Comparison of ENCODE assay signal across 15 mouse cellular contexts in the genomic region with DNA sequence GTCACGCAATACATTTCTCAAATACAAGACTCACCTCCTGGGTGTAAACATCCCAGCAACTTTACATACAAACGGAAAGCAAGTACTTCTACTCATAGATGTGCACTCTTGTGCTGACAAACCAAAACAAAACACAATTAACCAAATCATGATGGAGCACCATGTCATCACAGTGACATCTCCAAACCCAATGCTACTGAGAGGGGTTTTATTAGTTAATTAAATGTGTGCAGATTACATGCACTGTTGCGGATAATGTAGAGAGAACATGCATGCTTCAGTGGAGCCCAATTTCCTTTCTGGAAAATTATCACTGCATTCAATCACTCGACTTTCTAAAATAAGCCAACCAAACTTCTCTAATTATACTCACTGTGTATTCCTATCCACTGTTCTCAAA.
"Had no signal": no experiment of that assay in that cellular context is flagged by ENCODE, and none has a peak within 500 bp of the region (broad histone marks: within the 10 kb centered on the region; RNA-seq: fewer than 3 reads in every experiment).

No protein-coding gene starts in this region.

- H3K4me1 ChIP-seq: limb, embryonic 12.5 days; midbrain, embryonic 10.5 days had no signal

- H3K27ac ChIP-seq: kidney, postnatal 0 days; layer of hippocampus, adult 2 months; limb, embryonic 12.5 days; liver, embryonic 14.5 days; midbrain, embryonic 10.5 days had no signal

- H3K27me3 ChIP-seq: limb, embryonic 12.5 days had no signal

- DNase-seq: kidney, adult 8-10 months; kidney, postnatal 36 days; liver; lung, adult 2 months; lung, postnatal 36 days; right cerebral cortex, postnatal 14 days; thymus, postnatal 36 days had no signal

- ATAC-seq: intestine, postnatal 0 days; lung, postnatal 0 days; midbrain, embryonic 16.5 days had no signal

- H3K9ac ChIP-seq: limb, embryonic 12.5 days; liver, embryonic 14.5 days had no signal

- H3K4me2 ChIP-seq: limb, embryonic 12.5 days had no signal

- H3K36me3 ChIP-seq: limb, embryonic 12.5 days; midbrain, embryonic 10.5 days had no signal

- H3K4me3 ChIP-seq: layer of hippocampus, adult 2 months; limb, embryonic 12.5 days; midbrain, embryonic 10.5 days had no signal

- H3K9me3 ChIP-seq: limb, embryonic 12.5 days; midbrain, embryonic 10.5 days had no signal
